Mouse (Mus musculus) urinary bladder, postnatal 36 days (tissue): Measurements from ENCODE around the gene Poc1b.

Source experiments
- DNase-seq, 2 experiments: peaks; one replicate each; pipeline ENCODE4 v3.0.0; 2022; ENCODE audit warnings: low spot score in 2 of 2, mixed read lengths in 1 of 2

The Poc1b gene

DNA sequence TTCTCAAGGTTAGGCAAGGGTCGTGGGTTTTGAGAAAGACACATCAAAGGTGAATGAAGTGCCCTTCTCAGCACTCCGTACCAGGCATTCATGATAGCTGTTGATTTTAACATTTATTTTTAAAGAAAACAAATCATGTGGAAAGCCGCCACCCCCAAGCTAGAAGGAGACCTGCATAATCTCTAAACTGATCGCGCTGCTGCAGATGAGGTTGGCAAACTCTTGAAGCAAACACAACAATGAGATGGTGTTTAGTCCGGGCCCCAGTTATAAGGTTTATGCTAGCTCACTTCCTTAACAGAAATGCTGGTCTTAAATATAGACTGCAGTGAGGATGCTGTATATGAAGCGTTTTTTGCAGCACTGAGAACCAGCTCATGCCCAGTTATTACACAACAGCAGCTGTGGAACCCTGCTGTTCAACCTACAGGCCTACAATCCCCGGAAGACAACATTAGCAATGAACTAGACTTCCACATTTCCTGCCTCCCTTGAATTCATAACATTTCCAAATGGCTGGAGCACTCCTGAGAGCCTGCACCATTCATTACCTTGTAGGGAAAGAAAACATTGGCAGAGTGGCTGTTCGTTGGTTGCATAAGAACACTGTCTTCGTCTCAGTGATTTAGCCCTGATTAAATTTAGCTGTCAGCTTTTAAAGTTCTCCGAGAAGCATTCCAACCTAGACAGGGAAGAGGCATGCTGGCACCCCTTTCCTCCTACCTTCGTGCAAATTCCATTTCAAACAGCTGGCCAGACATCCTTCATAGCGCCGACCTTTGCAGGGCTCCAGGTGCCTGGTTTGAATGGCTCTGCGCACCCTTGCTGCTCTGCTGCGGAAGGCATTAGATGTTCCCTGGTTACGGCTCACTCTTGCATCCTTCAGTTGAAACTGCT lies 121.4 kb downstream of the Poc1b start:
- no peak for DNase-seq

DNA sequence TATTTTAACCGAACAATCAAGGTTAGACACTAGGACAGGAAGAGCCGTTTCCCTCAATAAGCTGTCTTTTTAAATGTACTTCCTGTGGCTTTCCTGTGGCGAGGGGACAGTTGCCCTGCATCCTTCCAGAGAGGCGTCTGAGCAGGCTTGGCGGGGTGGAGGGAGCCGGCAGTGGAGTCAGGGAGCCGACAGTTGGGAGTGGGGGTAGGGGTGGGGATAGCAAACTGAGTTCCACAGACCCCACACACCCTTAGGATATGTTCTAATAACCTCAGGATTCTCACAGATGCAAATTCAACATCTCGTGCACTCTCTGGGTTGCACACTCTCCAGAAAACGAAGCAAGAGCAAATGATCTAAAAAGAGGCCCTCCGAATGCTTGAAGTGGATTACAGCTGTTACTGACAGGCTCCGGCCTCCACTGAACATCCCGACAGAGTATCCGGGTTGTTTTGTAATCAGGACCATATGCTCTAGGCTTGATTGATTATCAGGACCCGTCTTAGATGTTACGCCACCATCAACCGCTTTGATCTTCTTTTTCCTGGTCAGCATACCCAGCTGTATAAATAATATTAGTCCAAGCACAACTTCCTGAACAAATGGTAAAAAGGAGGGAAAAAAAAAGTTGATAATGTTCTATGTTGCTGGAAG lies 122.3 kb downstream of the Poc1b start:
- no peak for DNase-seq

DNA sequence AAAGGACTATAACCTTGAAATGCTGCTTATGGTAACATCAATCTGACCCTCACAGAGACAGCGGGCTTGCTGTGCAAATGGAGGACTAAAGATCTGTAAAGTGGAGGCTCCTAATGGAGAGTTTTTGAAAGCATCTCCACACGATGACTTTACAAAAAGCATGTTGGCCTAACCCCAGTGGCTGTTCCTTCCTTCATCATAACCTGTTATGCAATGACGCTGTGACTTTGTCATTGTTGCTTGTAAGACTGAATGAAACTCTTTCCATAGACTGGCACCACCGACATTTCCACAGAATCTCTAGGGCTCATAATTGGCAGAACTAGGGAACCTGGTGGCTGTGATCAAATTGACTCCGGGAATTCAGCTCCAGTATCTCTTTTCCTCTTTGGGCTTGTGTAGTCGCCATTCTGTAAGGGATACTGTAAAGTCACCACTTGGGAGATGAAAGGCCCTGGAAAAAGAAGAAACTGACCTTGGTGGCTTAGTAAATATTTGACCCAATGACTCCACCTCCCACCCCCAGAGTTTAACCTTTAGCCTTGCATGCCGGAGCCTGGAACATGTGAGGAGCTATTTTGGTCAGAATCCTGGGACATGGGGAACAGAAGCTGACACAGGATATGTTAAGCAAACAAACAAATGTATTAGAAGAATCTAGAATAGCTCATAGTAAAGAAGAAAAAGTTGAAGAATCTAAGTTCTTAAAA lies 125.8 kb downstream of the Poc1b start:
- DNase-seq: no peak

DNA sequence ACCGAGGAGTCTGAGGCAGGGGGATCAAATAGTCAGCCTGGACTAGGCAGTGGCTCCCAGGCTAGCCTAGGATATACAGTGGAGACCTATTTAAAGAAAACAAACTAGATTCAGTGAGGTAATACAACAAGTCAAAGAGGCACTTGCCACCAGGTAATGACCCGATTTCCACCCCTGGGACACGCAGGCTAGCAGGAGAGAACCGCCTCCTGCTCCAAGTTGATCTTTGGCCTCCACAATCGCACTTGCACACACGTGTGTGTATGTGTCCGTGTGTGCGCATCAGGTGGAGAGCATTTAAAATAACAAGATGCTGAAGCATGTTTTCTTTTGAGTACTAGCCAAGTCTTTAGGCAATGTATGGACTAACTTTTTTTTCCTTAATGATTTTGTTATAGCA lies 127.5 kb downstream of the Poc1b start:
- DNase-seq: no peak

DNA sequence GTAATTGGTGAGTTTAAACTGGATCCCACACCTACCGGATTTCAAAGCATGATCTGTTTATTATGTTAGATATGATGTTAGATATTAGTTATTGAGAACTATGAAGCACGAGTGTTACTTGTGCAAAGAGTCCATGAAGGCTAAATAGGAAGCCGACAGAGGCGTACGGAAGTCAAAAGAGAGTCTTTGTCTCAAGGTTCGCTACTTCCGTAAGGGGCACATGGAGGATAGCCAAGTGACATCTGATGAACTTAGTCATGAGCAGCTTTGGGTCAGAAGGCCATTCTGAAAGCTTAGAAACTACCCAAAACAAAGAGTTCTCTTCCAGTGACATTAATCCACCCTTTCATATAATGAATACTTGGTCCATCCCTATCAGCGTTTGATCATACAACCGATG lies 128.2 kb downstream of the Poc1b start:
- DNase-seq: no peak

DNA sequence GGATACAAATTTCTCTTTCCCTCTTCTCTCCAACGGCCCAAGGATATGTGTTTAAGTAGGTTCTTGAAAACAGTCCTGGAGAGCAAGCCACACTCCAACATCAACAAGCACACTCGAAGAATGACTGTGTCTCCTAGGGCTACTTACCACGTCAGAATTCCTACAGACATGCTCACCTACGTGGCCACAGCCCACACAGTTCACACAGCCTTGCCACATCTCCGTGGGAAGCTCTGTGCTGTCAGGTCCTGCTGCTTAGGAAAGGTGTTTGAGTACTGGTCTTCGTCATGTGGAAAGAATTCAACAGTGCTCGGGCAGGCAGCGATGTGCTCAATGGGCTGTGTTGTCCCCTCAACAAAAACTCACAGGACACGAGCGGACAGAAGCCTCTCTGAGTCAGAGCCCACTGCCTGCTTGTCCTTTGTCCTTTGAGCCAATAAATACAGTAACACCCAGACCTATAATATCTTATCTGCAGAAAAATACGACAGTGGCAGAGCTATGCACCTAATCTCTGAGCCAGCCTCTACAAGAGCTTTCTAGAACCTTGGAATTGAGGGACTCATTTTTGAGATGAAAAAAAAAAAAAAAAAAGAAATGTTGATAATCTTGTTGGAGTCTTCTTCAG lies 130.5 kb downstream of the Poc1b start:
- no peak for DNase-seq

DNA sequence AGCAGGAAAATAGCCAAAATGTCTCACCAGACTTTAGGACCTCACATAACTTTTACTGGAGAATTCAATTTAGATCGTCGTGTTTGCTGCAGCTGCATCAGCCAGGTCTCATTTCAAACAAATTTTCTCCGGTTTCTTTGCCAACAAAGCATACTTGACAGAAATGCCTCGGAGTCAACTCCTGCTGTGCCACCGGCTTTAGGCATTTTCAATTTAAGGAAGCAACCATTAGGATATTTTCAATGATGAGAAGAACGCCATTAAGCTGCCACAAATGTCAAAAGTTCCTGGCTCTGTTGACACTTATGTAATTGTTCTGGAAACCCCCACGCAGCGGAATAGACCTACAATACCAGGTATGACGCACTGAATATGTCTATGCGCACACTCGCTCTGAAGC lies 131.7 kb downstream of the Poc1b start:
- no peak for DNase-seq

DNA sequence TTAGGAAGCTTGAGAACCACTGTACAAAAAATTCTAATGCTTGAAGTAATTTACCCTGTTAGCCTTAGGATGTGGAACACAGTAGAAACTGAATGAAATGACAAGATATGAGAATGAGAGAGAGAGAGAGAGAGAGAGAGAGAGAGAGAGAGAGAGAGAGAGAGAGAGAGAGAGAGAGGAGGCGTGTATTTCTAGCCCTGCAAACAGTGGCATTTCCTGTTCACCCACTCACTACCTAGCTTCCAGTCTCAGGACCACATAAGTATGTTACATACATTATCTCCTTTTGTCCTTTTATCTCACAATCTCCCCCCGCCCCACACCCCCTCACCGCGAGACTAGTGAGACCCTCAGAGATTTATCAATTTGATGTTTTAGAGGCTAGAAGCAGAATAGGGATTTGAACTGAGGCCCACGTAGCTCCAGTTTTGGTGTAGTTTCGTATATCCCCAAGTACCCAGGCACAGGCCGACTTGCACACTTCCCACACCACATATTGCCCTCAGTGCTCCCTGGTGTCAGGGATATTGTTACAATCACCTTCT lies 134.5 kb downstream of the Poc1b start:
- no peak for DNase-seq

DNA sequence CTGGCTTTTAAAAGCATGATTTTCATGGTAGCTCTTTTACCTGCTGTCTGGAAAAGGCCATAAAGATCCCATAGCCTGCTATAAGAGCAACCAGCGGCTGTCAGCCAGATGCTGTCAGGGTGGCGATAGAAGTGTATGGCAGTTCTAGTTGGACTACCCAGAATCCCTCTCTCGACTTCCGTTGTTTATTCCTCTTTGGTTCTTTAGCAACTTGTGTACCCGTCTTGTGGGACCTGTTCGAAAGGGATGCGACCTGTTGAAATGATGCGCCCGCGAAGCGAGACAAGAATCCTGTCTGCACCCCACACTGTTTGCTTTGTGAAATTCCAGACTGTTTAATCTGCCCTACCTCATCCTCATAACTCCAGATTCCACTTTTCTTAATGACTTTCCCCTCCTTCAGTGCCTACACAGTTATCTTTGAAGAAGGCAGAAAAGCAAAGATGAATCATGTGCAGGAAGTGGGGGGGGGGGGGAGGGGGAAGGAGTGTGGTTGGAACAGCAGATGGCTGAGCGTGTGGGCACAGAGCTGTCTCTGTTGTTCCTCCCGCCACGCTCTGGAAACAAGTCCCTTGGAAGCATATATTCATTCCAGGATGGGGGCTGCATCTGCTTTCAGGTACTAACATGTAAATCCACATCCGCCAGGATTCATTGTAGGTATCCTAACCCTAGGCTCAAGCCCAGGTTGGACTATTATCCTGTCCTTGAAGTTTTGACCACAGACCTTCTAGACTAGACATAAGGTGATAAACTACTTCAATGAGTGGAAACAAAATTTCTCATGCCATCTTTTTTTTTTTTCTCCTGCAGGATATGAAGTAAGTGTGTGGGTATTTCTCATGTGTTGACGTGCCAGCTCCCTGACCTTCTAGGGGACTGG lies 135.2 kb downstream of the Poc1b start:
- no peak for DNase-seq

DNA sequence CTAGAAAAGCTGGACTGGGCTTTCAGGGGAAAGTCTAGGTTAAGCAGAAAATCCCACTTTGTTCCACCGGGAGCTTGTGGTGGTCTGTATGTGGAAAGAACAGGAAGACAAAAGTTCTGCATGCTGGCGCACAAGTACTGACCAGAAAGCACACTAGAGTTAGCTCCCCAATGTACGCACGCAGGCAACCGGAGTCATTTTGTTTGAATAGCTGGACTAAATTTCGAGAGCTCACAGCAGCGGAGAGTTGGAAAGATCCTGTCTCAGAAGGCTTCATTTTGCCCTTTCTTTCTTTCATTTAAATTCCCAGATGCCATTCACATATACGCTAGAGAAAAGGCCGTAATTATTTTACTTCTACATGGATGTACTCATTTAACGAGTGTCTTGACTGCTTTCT lies 135.9 kb downstream of the Poc1b start:
- DNase-seq: no peak

DNA sequence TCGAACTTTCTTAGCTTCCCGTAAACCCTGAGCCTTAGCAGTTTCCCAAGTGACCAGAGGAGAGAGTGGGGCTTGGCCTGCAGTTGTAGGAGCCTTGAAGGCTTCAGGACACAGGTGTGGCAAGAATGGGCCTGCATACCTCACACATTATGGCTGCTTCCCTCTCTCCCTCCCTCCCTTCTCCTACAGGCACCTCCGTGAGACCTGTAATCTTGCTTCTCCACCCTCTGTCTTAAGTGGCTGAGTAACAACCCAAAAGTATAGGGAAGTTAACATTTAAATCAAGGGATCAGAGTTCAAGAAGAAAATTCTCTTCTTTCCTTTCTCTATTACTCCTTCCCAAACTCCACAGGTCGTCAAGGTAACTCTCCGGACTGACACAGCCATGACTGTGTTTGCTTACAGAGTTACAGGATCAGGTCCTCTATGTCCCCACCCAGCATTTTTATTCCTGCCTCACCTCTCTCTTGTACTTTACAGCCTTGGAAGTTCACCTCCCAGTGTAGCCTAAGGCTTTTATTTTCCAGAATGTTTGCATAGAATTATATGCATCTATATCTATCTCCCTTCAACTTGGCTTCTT lies 137.2 kb downstream of the Poc1b start:
- no peak for DNase-seq

DNA sequence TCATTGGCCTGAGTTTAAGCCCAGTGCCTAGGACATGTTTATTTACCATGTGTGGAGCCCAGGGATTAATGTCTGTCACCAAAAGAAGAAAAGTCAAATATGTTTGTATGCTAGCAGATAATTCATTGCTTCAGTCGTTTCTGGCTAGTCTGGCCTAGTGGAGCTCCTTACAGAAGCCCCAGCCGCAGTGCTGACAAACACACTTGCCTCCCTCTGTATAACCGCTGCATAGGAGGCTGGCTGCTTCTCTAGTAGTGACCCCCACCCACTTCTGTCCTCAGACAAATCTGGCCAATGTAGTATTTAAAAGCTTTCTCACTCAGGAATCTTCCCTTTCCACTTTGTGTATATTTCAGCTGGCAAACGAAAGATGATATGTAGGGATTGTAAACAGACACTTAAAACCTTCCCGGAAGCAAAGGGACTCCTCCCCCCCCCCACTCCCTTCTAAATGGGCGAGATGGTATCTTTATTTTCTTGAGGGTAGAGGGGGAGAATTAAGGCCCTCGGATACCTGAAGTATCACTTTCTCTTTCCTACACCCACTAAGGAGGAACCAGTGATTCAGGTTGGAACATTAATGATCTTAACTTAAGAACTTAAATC lies 137.9 kb downstream of the Poc1b start:
- DNase-seq: no peak

DNA sequence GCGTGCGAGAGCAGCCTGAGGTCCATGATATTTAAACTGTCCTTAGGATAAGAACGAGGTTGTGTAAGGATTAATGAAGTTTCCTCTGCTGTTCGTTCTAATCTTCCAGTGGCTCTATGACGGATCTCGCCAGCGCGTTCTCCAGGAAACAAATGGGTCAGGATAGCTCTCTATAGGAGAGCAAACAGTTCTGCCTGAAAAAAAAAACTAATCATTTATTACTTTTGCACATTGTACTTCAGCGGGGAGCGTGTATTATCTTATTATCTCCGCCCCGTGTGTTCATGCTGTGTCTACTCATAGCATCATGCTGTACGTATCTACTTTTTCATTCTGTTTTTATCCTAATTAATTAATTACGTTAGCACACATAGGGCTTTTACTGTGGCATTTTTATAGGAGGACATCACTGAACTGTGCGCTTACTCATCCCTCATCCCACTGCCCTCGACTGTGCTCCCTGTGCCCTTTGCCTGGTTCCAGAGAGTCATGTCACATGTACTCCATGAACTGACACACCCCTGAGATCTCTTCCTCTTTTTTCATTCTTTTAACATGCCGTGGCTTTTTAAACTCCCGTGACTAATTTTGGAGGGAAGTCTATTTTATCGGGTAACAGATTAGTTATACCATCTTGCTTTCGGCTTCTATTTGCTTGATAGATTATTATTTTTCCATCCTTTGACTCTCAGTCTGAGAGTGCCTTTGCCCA lies 140.1 kb downstream of the Poc1b start:
- DNase-seq: no peak
